Mouse (Mus musculus) splenic B cell, adult 2 months (primary cell): ENCODE measurements around the gene Fut1.

ENCODE experiments used
- DNase-seq: peaks from one replicate; pipeline ENCODE4 v3.0.0-alpha.2; 2011; ENCODE audit warnings: low read depth, low spot score
- H3K27me3 ChIP-seq: 2 replicates; pipeline ENCODE4 v1.6.1; 2012; ENCODE audit warnings: mild to moderate bottlenecking, low read length, moderate library complexity, mixed read lengths; ENCODE audit not compliant: control insufficient read depth, poor library complexity, insufficient read depth, severe bottlenecking
- H3K36me3 ChIP-seq: 2 replicates; pipeline ENCODE4 v1.6.1; 2012; ENCODE audit warnings: mild to moderate bottlenecking, low read length, moderate library complexity, mixed read lengths; ENCODE audit not compliant: control insufficient read depth, poor library complexity, insufficient read depth, severe bottlenecking

Gene Fut1

GRCm38 (mm10) chr7:45626571-45627076, 9.5 kb downstream of the Fut1 start:
- DNase-seq: no peak
- no peaks in the 10 kb centered on the region for H3K27me3 ChIP-seq
- no peaks in the 10 kb centered on the region for H3K36me3 ChIP-seq

- H3K27me3 ChIP-seq: no peaks in the 10 kb centered on the region
- H3K36me3 ChIP-seq: no peaks in the 10 kb centered on the region
- DNase-seq: no peak
These were observed 10.2 kb downstream of the Fut1 start, which contains the start of gene Rasip1 for GRCm38 (mm10) chr7:45627261-45627660. TSS of gene Rasip1 (plus strand) at chr7:45627488.

GRCm38 (mm10) chr7:45628364-45629294, 11.5 kb downstream of the Fut1 start:
- no peaks in the 10 kb centered on the region for H3K27me3 ChIP-seq
- no peaks in the 10 kb centered on the region for H3K36me3 ChIP-seq
- peak; percentile 97 for DNase-seq

- DNase-seq: no peak
- Histone ChIP-seq H3K27me3 (no peaks in the 10 kb centered on the region), H3K36me3 (no peaks in the 10 kb centered on the region)
These were observed 13.2 kb downstream of the Fut1 start for GRCm38 (mm10) chr7:45630064-45630907.

- H3K27me3 ChIP-seq: no peaks in the 10 kb centered on the region
- no peak for DNase-seq
- H3K36me3 ChIP-seq: no peaks in the 10 kb centered on the region
These were observed 15.4 kb downstream of the Fut1 start for GRCm38 (mm10) chr7:45632499-45632898.

- DNase-seq: peak; percentile 87
- Histone ChIP-seq H3K27me3 (no peaks in the 10 kb centered on the region), H3K36me3 (no peaks in the 10 kb centered on the region)
These were observed 18.0 kb downstream of the Fut1 start for GRCm38 (mm10) chr7:45634946-45635681.

DNA sequence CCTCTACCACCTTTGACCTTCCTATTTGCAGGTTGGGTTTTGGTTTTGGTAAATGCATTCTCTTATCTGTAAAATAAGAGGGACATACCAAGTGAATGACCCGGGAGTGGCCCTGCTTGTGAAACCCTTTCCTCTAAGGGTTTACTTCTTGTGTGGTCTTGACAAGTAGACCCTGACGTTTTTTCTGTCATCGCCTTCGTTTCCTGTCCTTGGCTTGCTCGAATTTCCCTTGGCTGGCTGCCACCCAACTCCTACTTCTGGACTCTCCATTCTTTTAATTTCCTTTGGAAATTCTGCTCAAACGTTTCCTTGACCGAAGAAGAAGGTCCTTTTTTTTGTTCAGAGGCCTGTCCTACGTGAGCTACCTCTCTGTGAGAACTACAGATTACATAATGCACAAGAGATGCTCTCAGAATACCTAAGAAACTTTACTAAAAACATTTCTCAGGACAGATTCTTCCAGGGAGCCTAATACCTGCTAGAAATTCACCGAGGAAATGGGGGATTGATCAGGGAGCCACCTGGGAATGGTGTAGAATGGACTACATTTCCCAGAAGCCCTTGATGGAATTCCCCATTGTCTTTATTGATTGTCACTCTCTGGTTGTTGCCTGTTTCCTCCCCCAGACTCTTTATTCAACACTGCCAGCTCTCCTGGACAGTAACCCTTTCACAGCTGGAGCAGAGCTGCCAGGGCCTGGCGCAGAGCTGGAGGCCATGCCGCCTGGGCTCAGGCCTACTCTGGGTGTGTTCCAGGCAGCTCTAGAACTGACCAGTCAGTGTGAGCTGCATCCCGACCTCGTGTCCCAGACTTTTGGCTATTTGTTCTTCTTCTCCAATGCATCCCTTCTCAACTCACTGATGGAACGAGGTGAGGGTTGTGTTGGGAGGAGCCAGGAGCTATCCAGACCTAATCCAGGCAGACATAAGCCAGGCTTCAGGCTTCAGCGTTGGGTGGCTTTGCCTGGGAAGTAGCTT, 18.9 kb downstream of the Fut1 start:
- Histone ChIP-seq H3K36me3 (no peaks in the 10 kb centered on the region), H3K27me3 (no peaks in the 10 kb centered on the region)
- no peak for DNase-seq

GRCm38 (mm10) chr7:45637710-45638109, 20.6 kb downstream of the Fut1 start:
- Histone ChIP-seq H3K27me3 (no peaks in the 10 kb centered on the region), H3K36me3 (no peaks in the 10 kb centered on the region)
- DNase-seq: no peak

DNA sequence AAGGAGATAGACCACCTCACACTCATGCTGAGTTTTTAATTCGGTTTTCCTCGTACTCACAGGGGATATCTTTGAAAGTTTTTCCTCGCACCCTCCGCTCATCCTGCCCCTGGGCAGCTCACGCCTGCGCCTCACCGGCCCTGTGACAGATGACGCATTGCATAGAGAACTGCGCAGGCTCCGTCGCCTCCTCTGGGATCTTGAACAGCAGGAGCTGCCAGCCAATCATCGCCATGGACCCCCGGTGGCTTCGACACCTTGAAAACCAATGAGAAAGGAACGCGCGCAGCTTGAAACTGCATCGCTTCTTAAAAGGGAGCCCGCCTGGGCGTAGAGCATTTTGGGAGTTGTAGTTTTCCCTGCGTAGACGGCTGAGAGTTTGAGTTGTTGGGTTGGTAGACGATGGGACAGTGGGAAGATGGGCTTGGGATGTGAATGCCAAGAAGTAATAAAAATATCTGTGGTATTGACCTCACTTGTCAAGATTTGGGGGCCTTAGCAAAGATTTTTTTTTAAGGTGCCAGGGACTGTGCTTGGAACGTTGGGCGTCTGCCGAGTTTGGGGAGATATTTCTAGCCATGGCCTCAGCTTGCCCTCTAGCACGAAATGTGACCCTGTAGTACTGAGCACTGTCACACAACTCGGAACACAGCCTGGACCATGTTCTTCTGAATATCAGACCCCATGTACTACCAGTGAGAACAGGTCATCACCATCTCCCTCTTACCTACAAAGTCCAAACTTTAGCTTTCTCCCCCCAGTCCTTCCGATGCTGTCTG, 21.7 kb downstream of the Fut1 start:
- no peaks in the 10 kb centered on the region for H3K27me3 ChIP-seq
- DNase-seq: no peak
- H3K36me3 ChIP-seq: no peaks in the 10 kb centered on the region

DNA sequence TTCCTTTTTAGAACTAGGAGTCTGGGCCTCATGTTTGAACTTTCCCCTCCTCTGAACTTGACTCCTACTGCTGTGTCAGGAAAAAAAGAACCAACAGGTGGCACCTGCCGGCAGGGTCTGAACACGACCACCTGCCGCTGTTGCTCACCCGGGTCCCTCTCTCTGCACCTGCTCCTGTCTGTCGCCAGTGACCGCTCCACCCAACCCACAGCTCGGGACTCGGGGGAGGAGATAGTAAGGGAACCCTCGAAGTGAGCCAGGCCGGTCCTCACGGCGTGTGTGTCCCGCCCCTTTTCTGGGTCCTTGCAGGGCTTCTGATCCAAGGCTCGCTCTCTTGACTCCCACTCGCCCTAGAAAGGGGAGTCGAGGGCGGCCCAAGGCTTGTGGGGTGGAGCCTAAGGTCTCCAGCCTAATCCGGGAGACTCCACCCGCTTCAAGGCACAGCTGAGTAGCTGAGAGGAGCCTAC, 22.5 kb downstream of the Fut1 start, which contains the start of gene Mamstr:
Mamstr (plus strand) TSS at position 417 of the 467 bp plus-strand sequence.
- DNase-seq: no peak
- H3K36me3 ChIP-seq: no peaks in the 10 kb centered on the region
- no peaks in the 10 kb centered on the region for H3K27me3 ChIP-seq

DNA sequence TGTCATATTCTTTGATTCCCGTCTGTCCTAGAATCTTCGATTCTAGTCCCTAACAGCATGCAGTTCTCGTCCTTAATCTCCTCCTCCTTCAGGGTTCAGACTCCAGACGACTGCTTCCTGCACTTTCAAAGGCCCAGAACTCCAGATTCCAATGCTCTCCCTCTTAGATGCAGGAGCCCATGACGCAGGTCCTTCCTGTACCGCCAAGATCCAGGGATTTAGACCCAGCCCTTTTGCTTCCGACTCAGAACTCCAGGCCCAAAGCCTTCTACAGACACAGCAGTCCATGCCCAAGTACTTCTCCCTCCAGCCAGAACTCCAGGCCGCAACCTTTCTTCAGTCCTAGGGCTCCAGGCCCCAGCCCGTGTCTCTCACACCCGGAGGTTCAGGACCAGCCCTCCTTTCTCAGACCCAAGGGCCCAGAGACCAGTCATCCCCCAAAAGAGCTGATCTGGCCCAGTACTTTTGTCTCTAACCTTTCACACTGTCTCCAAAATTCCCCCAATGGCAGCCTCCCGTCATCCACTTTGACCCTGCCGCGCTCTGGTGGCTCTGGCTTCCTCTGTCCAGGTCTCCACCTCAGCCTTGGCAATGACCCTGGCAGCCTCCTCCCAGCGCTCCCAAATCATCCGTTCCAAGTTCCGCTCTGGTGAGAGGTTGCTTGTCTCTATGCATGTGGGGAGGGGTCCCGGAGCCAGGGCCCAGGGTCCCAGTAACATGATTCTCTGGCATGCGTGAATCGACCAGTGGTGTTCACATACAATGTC, 23.3 kb downstream of the Fut1 start:
- DNase-seq: no peak
- H3K36me3 ChIP-seq: no peaks in the 10 kb centered on the region

DNA sequence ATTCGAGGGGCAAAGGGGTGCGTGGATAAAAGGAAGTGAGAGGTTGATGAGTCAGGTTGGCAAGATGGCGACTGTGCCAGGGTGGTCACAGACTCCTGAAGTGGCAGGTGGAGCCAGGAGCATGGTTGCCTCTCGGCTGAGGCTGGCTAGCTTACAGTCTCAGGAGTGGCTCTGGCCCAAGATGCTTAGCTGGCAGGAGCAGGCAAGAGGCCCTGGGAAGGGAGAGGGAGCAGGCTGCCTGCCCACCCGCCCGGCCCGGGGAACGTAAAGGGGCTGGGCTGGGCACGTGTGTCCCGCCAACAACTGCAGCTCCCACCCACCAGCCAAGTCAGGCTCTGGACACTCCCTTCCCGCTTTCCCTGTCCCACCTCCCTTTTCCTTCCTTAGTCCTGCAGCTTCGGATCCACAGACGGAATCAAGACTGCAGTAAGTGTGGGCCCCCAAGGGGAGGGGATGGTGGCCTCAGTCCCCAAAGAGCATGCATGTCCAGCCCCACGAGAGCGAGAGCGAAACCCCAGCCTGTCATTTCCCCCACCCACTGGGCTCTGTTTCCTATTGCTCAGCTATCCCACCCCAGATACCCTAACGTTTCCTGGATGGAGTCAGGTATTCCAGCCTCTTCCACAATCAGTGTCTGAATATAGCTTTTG, 24.4 kb downstream of the Fut1 start:
- no peak for DNase-seq
- Histone ChIP-seq H3K27me3 (no peaks in the 10 kb centered on the region), H3K36me3 (no peaks in the 10 kb centered on the region)

More for the DNA sequence above, 23.3 kb downstream of the Fut1 start:
- no peaks in the 10 kb centered on the region for H3K27me3 ChIP-seq
